Mouse (Mus musculus) heart, postnatal 0 days (tissue): ENCODE data around the gene Amotl2. TPM values are rescaled to one million over a fixed set of nuclear protein-coding genes. Genes with fewer than 3 reads are reported as not detected.

ENCODE experiments used
- ATAC-seq: fragments of 200-750 bp; cut with Nextera tagmentation; 2 replicates; pipeline ENCODE4 v1.8.0; 2017; ENCODE audit warnings: low read depth, moderate number of reproducible peaks, moderate library complexity; ENCODE audit not compliant: insufficient read depth
- DNase-seq: peaks from one replicate; pipeline ENCODE4 v3.0.0-alpha.2; 2016; ENCODE audit warnings: low spot score
- H3K27ac ChIP-seq: fragments of 300-500 bp; sonication (generic); 2 replicates; pipeline ENCODE4 v1.5.1; 2014; ENCODE audit warnings: low read depth, mild to moderate bottlenecking
- H3K27me3 ChIP-seq: fragments of 300-500 bp; sonication (generic); 2 replicates; pipeline ENCODE4 v1.6.1; 2014; ENCODE audit warnings: low read length, mixed read lengths; ENCODE audit not compliant: control insufficient read depth, insufficient read depth
- H3K36me3 ChIP-seq: fragments of 300-500 bp; sonication (generic); replicated peaks from 2 replicates; pipeline ENCODE4 v1.6.1; 2014; ENCODE audit warnings: low read length, mixed read lengths; ENCODE audit not compliant: control insufficient read depth, insufficient read depth
- H3K4me1 ChIP-seq: fragments of 300-500 bp; sonication (generic); 2 replicates; pipeline ENCODE4 v1.6.1; 2014; ENCODE audit warnings: antibody characterized with exemption; ENCODE audit not compliant: control insufficient read depth, insufficient read depth
- H3K4me2 ChIP-seq: fragments of 300-500 bp; sonication (generic); 2 replicates; pipeline ENCODE4 v1.6.1; 2014; ENCODE audit warnings: low read depth, mild to moderate bottlenecking, low read length, moderate library complexity
- H3K4me3 ChIP-seq: fragments of 300-500 bp; sonication (generic); 2 replicates; pipeline ENCODE4 v1.5.1; 2014; ENCODE audit warnings: low read depth, low read length
- H3K9ac ChIP-seq: fragments of 300-500 bp; sonication (generic); replicated peaks from 2 replicates; pipeline ENCODE4 v1.6.1; 2014; ENCODE audit warnings: low read depth, low read length, mixed read lengths
- H3K9me3 ChIP-seq: fragments of 300-500 bp; sonication (generic); replicated peaks from 2 replicates; pipeline ENCODE4 v1.6.1; 2016; ENCODE audit warnings: low read length; ENCODE audit not compliant: control insufficient read depth
- CTCF ChIP-seq: IDR thresholded peaks from 2 replicates; pipeline ENCODE4 v1.5.1; 2016; ENCODE audit warnings: antibody characterized with exemption, control low read depth, low read depth
- EP300 ChIP-seq: IDR thresholded peaks from 2 replicates; pipeline ENCODE4 v1.6.1; 2016; ENCODE audit warnings: antibody characterized with exemption, low read depth
- WGBS: fragments of 180-500 bp; shearing (Covaris S2); extraction: QIAGEN DNeasy Blood & Tissue Kit; methylation state at CpG from one replicate; pipeline ENCODE4 v1.1.7; 2014; 5-methylcytosine and 5-hydroxymethylcytosine counted together
- polyA plus RNA-seq: library from polyadenylated mRNA; unstranded; fragments of >200 nt; fragmentation: Nextera tagmentation; extraction: Ambion mirVana; gene quantifications from 2 replicates; pipeline ENCODE4 v1.2.1, GENCODE M21; 2015
- total RNA-seq: library from RNA; depleted of rRNA; stranded (reverse); fragments of >200 nt; gene quantifications from 2 replicates; pipeline ENCODE4 v1.2.3, GENCODE M21; 2014; ENCODE audit warnings: low replicate concordance

Amotl2 gene
- total and polyA plus RNA-seq, 2 experiments from 2014 or later: 25.3 to 115 TPM

GRCm38 (mm10) chr9:102692564-102693475, 23.7 kb upstream of the Amotl2 start:
- peak; percentile 36; the same call in 1 of the 2 replicates for ATAC-seq
- Histone ChIP-seq H3K9ac (no peak overlapping the region), H3K27ac (no peak overlapping the region), H3K9me3 (no peaks in the 10 kb centered on the region), H3K27me3 (no peaks in the 10 kb centered on the region), H3K4me1 (peaks cover 7% of the 10 kb centered on the region), H3K4me3 (no peak overlapping the region), H3K36me3 (no peaks in the 10 kb centered on the region), H3K4me2 (no peak overlapping the region)
- WGBS: 53% methylated on average over 9 of the region's 9 CpGs
- no peak for TF ChIP-seq CTCF
- no peak for DNase-seq

DNA sequence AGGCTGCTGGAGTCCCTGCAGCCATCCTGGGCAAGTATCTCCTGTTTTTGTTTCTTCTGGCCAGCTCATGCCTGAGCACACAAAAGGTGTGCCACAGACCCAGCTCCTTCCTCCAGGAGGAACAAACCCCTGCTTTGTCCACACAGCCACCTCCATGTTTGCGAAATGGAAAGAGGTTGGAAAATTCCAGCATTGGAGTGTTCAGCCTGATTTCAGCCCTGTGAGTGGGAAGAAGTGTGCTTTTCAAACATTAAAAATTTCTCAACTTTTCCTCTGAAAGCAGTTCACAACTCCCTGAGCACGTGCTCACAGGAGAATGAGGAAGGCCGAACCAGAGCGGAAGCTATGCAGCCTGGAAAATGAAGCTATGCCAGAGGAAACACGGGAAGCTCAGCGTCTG, 15.4 kb upstream of the Amotl2 start:
- no peaks in the 10 kb centered on the region for H3K36me3 ChIP-seq
- no peak overlapping the region for H3K9ac ChIP-seq
- no peak overlapping the region for H3K4me2 ChIP-seq
- H3K4me3 ChIP-seq: no peak overlapping the region
- no peaks in the 10 kb centered on the region for H3K27me3 ChIP-seq
- DNase-seq (no peak), ATAC-seq (no peak)
- no peaks in the 10 kb centered on the region for H3K9me3 ChIP-seq
- TF ChIP-seq EP300 (no peak), CTCF (no peak)
- H3K4me1 ChIP-seq: no peaks in the 10 kb centered on the region
- 85% methylated on average over 6 of the region's 6 CpGs for WGBS
- H3K27ac ChIP-seq: no peak overlapping the region

GRCm38 (mm10) chr9:102709504-102710135, 6.9 kb upstream of the Amotl2 start:
- TF ChIP-seq CTCF (no peak), EP300 (no peak)
- DNase-seq (no peak), ATAC-seq (peak; percentile 19)
- WGBS: 56% methylated on average over 15 of the region's 15 CpGs
- H3K9ac ChIP-seq: no peak overlapping the region
- H3K4me1 ChIP-seq: 0 out of 2 replicates have a peak, but pooled peaks cover 9% of the 10 kb centered on the region
- no peaks in the 10 kb centered on the region for H3K27me3 ChIP-seq
- no peaks in the 10 kb centered on the region for H3K9me3 ChIP-seq
- no peaks in the 10 kb centered on the region for H3K36me3 ChIP-seq
- no peak overlapping the region for H3K4me3 ChIP-seq
- H3K4me2 ChIP-seq: no peak overlapping the region
- peak overlapping the region; percentile 69 for H3K27ac ChIP-seq

DNA sequence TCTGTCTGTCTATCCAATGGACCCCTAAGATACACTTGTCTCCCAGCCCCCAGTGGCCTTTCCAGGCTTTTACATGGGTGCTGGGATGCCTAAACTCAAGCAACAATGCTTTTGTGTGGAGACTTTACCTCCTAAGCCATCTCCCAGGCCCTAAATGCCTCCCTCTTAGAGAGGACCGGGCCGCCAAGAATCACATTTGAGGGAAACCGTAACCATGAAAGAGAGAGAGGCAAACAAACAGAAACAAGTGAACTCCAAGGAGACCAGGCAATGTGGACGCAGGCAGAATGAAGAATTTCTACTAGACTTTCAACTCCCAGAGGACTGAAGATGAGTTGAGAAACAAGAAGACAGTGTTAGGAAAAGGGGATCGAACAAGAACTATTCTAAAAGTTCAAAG, 6.0 kb upstream of the Amotl2 start:
- Histone ChIP-seq H3K9me3 (no peaks in the 10 kb centered on the region), H3K4me2 (no peak overlapping the region), H3K27me3 (no peaks in the 10 kb centered on the region), H3K4me3 (no peak overlapping the region), H3K27ac (peak overlapping the region; percentile 69; the same call in 1 of the 2 replicates), H3K9ac (no peak overlapping the region), H3K4me1 (peaks cover 17% of the 10 kb centered on the region), H3K36me3 (no peaks in the 10 kb centered on the region)
- WGBS: 67% methylated on average over 5 of the region's 5 CpGs
- DNase-seq (no peak), ATAC-seq (no peak)
- TF ChIP-seq EP300: no peak

DNA sequence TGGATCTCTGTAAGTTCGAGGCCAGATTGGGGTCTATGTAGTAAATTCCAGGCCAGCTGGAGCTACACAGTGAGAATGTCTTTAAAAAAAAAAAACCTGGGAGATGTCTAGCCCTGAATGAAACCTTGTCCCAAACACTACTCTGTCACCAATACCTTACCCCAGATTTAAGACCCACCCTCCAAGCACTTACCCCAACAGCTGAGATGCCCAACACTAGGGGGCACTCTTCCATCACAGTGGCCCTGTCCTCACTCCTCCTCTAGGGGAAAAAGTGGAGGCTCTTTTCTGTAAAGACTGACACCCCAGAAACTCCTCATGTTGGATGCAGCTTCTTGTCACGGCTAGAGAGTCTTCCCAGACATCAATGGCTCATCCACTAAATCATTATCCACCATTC, 2.7 kb upstream of the Amotl2 start:
- DNase-seq: no peak
- no peak for ATAC-seq
- Histone ChIP-seq H3K27me3 (no peaks in the 10 kb centered on the region), H3K36me3 (no peaks in the 10 kb centered on the region), H3K9ac (no peak overlapping the region), H3K4me3 (no peak overlapping the region), H3K4me2 (no peak overlapping the region), H3K4me1 (peaks cover 27% of the 10 kb centered on the region), H3K9me3 (no peaks in the 10 kb centered on the region), H3K27ac (no peak overlapping the region)
- no peak for TF ChIP-seq EP300
- TF ChIP-seq CTCF: peak; percentile 67
- WGBS: 79% methylated on average over 2 of the region's 2 CpGs
